Mouse (Mus musculus) CH12.LX (cell line): Measurements from ENCODE around the gene Asns. TPM values are rescaled to one million over a fixed set of nuclear protein-coding genes. Genes with fewer than 3 reads are reported as not detected.

Experiments
- DNase-seq: peaks from one replicate; pipeline ENCODE4 v3.0.0-alpha.2; 2013; ENCODE audit errors: extremely low read depth
- H3K27ac ChIP-seq: 2 replicates; pipeline ENCODE4 v1.5.1; 2012; ENCODE audit warnings: low read depth, mild to moderate bottlenecking, control low read depth, moderate library complexity; ENCODE audit not compliant: insufficient read depth
- H3K27me3 ChIP-seq: replicated peaks from 2 replicates; pipeline ENCODE3; 2012; ENCODE audit warnings: inconsistent platforms
- H3K36me3 ChIP-seq, 2 experiments: replicated peaks in 1 of 2; 2 replicates each; pipeline versions ENCODE3 to v1.6.1; 2012; ENCODE audit warnings: inconsistent platforms in 1 of 2, low read length in 1 of 2, mild to moderate bottlenecking in 1 of 2, mixed read lengths in 1 of 2, moderate library complexity in 1 of 2; ENCODE audit not compliant: control insufficient read depth in 1 of 2, insufficient read depth in 1 of 2
- H3K4me1 ChIP-seq, 2 experiments: 2 replicates each; pipeline ENCODE4 v1.6.1; 2012; ENCODE audit warnings: inconsistent platforms in 1 of 2, moderate library complexity in 1 of 2; ENCODE audit not compliant: insufficient read depth in 2 of 2, control insufficient read depth in 1 of 2
- H3K4me2 ChIP-seq: 2 replicates; pipeline ENCODE4 v1.6.1; 2012; ENCODE audit warnings: low read depth, mild to moderate bottlenecking, control low read depth; ENCODE audit not compliant: poor library complexity, insufficient read depth, severe bottlenecking
- H3K4me3 ChIP-seq, 3 experiments: fragments of 150-350 bp in 1 of 3; sonication (generic) in 1 of 3; replicated peaks in 1 of 3; 2 replicates each; pipeline versions ENCODE3 to v1.5.1; 2011 to 2012; ENCODE audit warnings: low read depth in 2 of 3, low read length in 2 of 3, mild to moderate bottlenecking in 2 of 3, moderate library complexity in 2 of 3, control low read depth in 1 of 3, improper control_type of control experiment in 1 of 3, inconsistent platforms in 1 of 3, mixed read lengths in 1 of 3; ENCODE audit not compliant: poor library complexity in 1 of 3
- H3K79me2 ChIP-seq: replicated peaks from 2 replicates; pipeline ENCODE4 v1.6.1; 2012; ENCODE audit warnings: mild to moderate bottlenecking, moderate library complexity; ENCODE audit not compliant: control insufficient read depth, poor library complexity, insufficient read depth, severe bottlenecking; ENCODE audit errors: extremely low read depth
- H3K9ac ChIP-seq: 2 replicates; pipeline ENCODE4 v1.6.1; 2012; ENCODE audit warnings: low read depth, mild to moderate bottlenecking, control low read depth, moderate library complexity; ENCODE audit not compliant: insufficient read depth
- H3K9me3 ChIP-seq: replicated peaks from 2 replicates; pipeline ENCODE3; 2012; ENCODE audit warnings: low read length, inconsistent platforms, mixed read lengths
- BHLHE40 ChIP-seq: IDR thresholded peaks from 2 replicates; pipeline ENCODE4 v1.6.1; 2011; ENCODE audit warnings: mild to moderate bottlenecking, low read depth, low read length, improper control_type of control experiment
- CHD2 ChIP-seq: IDR thresholded peaks from 2 replicates; pipeline ENCODE4 v1.6.1; 2011; ENCODE audit warnings: low read length, improper control_type of control experiment
- CTCF ChIP-seq, 2 experiments: IDR thresholded peaks in 1 of 2; conservative IDR thresholded peaks in 1 of 2; 2 replicates each; pipeline ENCODE4 v1.5.1; 2011 to 2012; ENCODE audit warnings: low read depth in 2 of 2, low read length in 2 of 2, improper control_type of control experiment in 1 of 2, inconsistent platforms in 1 of 2, mild to moderate bottlenecking in 1 of 2, moderate library complexity in 1 of 2
- E2F4 ChIP-seq: IDR thresholded peaks from 2 replicates; pipeline ENCODE4 v1.6.1; 2011; ENCODE audit warnings: low read depth, low read length, improper control_type of control experiment; ENCODE audit not compliant: insufficient replicate concordance
- EP300 ChIP-seq: IDR thresholded peaks from 2 replicates; pipeline ENCODE4 v1.6.1; 2011; ENCODE audit warnings: low read length, improper control_type of control experiment
- ETS1 ChIP-seq: conservative IDR thresholded peaks from 2 replicates; pipeline ENCODE4 v1.6.1; 2012; ENCODE audit warnings: low read depth, mild to moderate bottlenecking, inconsistent platforms, low read length, improper control_type of control experiment, moderate library complexity
- GABPA ChIP-seq: IDR thresholded peaks from 2 replicates; pipeline ENCODE4 v1.6.1; 2012; ENCODE audit warnings: low read depth, low read length, improper control_type of control experiment, inconsistent platforms; ENCODE audit not compliant: insufficient replicate concordance
- HCFC1 ChIP-seq: IDR thresholded peaks from 2 replicates; pipeline ENCODE4 v1.6.1; 2012; ENCODE audit warnings: low read depth, mild to moderate bottlenecking, inconsistent platforms, low read length, improper control_type of control experiment
- JUN ChIP-seq: IDR thresholded peaks from 2 replicates; pipeline ENCODE4 v1.6.1; 2011; ENCODE audit warnings: low read depth, mild to moderate bottlenecking, low read length, improper control_type of control experiment, moderate library complexity; ENCODE audit not compliant: insufficient read depth
- JUND ChIP-seq: conservative IDR thresholded peaks from 2 replicates; pipeline ENCODE4 v1.6.1; 2011; ENCODE audit warnings: low read depth, low read length, improper control_type of control experiment
- KAT2A ChIP-seq: IDR thresholded peaks from 2 replicates; pipeline ENCODE4 v1.6.1; 2012; ENCODE audit warnings: low read length, improper control_type of control experiment, inconsistent platforms; ENCODE audit not compliant: insufficient replicate concordance
- MAX ChIP-seq: IDR thresholded peaks from 2 replicates; pipeline ENCODE4 v1.6.1; 2011; ENCODE audit warnings: low read length, improper control_type of control experiment
- MAZ ChIP-seq: IDR thresholded peaks from 2 replicates; pipeline ENCODE4 v1.6.1; 2012; ENCODE audit warnings: low read depth, mild to moderate bottlenecking, inconsistent platforms, low read length, improper control_type of control experiment, moderate library complexity
- MEF2A ChIP-seq: IDR thresholded peaks from 2 replicates; pipeline ENCODE4 v1.6.1; 2014; ENCODE audit warnings: low read depth, mild to moderate bottlenecking, inconsistent platforms, low read length, improper control_type of control experiment, borderline replicate concordance
- MXI1 ChIP-seq: IDR thresholded peaks from 2 replicates; pipeline ENCODE4 v1.6.1; 2011; ENCODE audit warnings: mild to moderate bottlenecking, low read depth, low read length, improper control_type of control experiment
- NELFE ChIP-seq: IDR thresholded peaks from 2 replicates; pipeline ENCODE4 v1.6.1; 2011; ENCODE audit warnings: low read depth, low read length, improper control_type of control experiment
- POLR2AphosphoS2 ChIP-seq: IDR thresholded peaks from 2 replicates; pipeline ENCODE4 v1.6.1; 2011; ENCODE audit warnings: low read depth, low read length, improper control_type of control experiment
- RAD21 ChIP-seq: IDR thresholded peaks from 2 replicates; pipeline ENCODE4 v1.6.1; 2011; ENCODE audit warnings: low read depth, mild to moderate bottlenecking, low read length, improper control_type of control experiment, moderate library complexity
- SIN3A ChIP-seq: IDR thresholded peaks from 2 replicates; pipeline ENCODE4 v1.6.1; 2012; ENCODE audit warnings: low read length, improper control_type of control experiment, inconsistent platforms
- TCF12 ChIP-seq: IDR thresholded peaks from 2 replicates; pipeline ENCODE4 v1.6.1; 2014; ENCODE audit warnings: low read depth, mild to moderate bottlenecking, inconsistent platforms, low read length, improper control_type of control experiment
- UBTF ChIP-seq: IDR thresholded peaks from 2 replicates; pipeline ENCODE4 v1.6.1; 2012; ENCODE audit warnings: low read depth, mild to moderate bottlenecking, inconsistent platforms, low read length, improper control_type of control experiment, moderate library complexity
- USF1 ChIP-seq: IDR thresholded peaks from 2 replicates; pipeline ENCODE4 v1.6.1; 2014; ENCODE audit warnings: low read depth, mild to moderate bottlenecking, inconsistent platforms, low read length, improper control_type of control experiment
- ZC3H11A ChIP-seq: IDR thresholded peaks from 2 replicates; pipeline ENCODE4 v1.6.1; 2012; ENCODE audit warnings: low read depth, mild to moderate bottlenecking, inconsistent platforms, low read length, improper control_type of control experiment
- ZKSCAN1 ChIP-seq: IDR thresholded peaks from 2 replicates; pipeline ENCODE4 v1.6.1; 2012; ENCODE audit warnings: low read depth, inconsistent platforms, low read length, improper control_type of control experiment, borderline replicate concordance
- ZMIZ1 ChIP-seq: IDR thresholded peaks from 2 replicates; pipeline ENCODE4 v1.6.1; 2012; ENCODE audit warnings: low read depth, mild to moderate bottlenecking, inconsistent platforms, low read length, improper control_type of control experiment
- ZNF384 ChIP-seq: IDR thresholded peaks from 2 replicates; pipeline ENCODE4 v1.6.1; 2012; ENCODE audit warnings: low read depth, low read length, improper control_type of control experiment, inconsistent platforms
- dilution Hi-C: fragments of 300-500 bp; cut with MboI; formaldehyde crosslinking; loops from 2 replicates; pipeline ENCODE4 v1.14.3; 2020; ENCODE audit warnings: low sequenced_read_pairs; ENCODE audit not compliant: extremely low pct_unique_long_range_greater_than_20kb, extremely low pct_ligation_motif_present
- in situ Hi-C: fragments of 300-500 bp; cut with MboI; formaldehyde crosslinking; loops from 3 replicates; pipeline ENCODE4 v1.14.3; 2019; ENCODE audit warnings: low sequenced_read_pairs, low pct_ligation_motif_present, low pct_unique_long_range_greater_than_20kb, mixed read lengths
- polyA plus RNA-seq: library from polyadenylated mRNA; unstranded; fragments of >175 nt; gene quantifications from 2 replicates; pipeline ENCODE4 v1.2.1, GENCODE M21; 2012; ENCODE audit warnings: low read depth; ENCODE audit not compliant: insufficient read length
- total RNA-seq, 2 experiments: library from RNA; depleted of rRNA; stranded (reverse); fragments of 300-350 nt in 1 of 2; fragments of >200 nt in 1 of 2; gene quantifications; 2 replicates each; pipeline ENCODE4 v1.2.3; 2012 to 2014

Gene Asns
- total and polyA plus RNA-seq, 3 experiments = not detected

- H3K27ac ChIP-seq = no peak overlapping the region
- H3K9ac ChIP-seq = no peak overlapping the region
- in situ Hi-C loops (no loop called here), dilution Hi-C loops (no loop called here)
- DNase-seq = no peak
- no peaks in the 10 kb centered on the region for H3K27me3 ChIP-seq
- no peaks in the 10 kb centered on the region for H3K9me3 ChIP-seq
- H3K4me3 ChIP-seq = no peak overlapping the region
- no peaks in the 10 kb centered on the region for H3K4me1 ChIP-seq
- no peaks in the 10 kb centered on the region for H3K36me3 ChIP-seq
- H3K79me2 ChIP-seq = no peaks in the 10 kb centered on the region
- no peak overlapping the region for H3K4me2 ChIP-seq
- no peak for TF ChIP-seq EP300
- TF ChIP-seq JUND = no peak
- no peak for TF ChIP-seq HCFC1
- no peak for TF ChIP-seq KAT2A
- no peak for TF ChIP-seq ZMIZ1
- TF ChIP-seq RAD21 = no peak
- no peak for TF ChIP-seq MAX
- TF ChIP-seq NELFE = no peak
- TF ChIP-seq TCF12 = no peak
- TF ChIP-seq POLR2AphosphoS2 = no peak
- TF ChIP-seq SIN3A = no peak
- no peak for TF ChIP-seq CTCF (conservative IDR thresholded peaks at IDR 0.05 in 1 of 2, IDR thresholded peaks at IDR 0.05 in 1 of 2; ENCODE audit: low read depth in 2 of 2, low read length in 2 of 2)
- no peak for TF ChIP-seq USF1
These were observed 35.2 kb upstream of the Asns start for GRCm38 (mm10) chr6:7728241-7728640.

DNA sequence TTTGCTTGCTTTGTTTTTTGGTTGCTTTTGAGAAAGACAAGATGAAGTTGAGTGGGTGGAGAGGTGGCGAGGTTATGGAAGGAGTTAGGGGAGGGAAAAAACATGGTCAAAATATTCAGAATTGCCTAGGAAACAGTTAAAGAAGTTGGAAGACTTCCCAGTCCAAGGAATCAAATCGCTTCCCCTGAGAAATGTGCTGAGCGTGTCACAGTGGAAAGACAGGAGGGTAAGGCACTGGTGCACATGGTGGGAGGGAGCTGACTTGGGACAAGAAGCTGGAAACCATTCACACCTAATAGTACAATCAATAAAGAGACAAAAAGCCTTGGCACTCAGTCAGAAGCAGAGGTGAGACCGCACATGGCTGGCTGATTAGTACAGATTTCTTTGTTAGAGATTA is 23.2 kb upstream of the Asns start:
- Histone ChIP-seq H3K36me3 (no peaks in the 10 kb centered on the region), H3K27ac (no peak overlapping the region)
- no peak for DNase-seq
- in situ Hi-C loops = no loop called here
- no peak for TF ChIP-seq JUN
- TF ChIP-seq KAT2A = no peak
- no peak for TF ChIP-seq E2F4
- TF ChIP-seq EP300 = no peak
- TF ChIP-seq MEF2A = no peak
- no peak for TF ChIP-seq MXI1
- no peak for TF ChIP-seq UBTF
- no peak for TF ChIP-seq ZKSCAN1
- no peak for TF ChIP-seq ZC3H11A
- no peak for TF ChIP-seq NELFE
- TF ChIP-seq USF1 = no peak
- TF ChIP-seq MAZ = no peak
- TF ChIP-seq ZMIZ1 = no peak
- TF ChIP-seq TCF12 = no peak
- TF ChIP-seq ETS1 = no peak
- no peak for TF ChIP-seq GABPA
- no peak for TF ChIP-seq BHLHE40
- TF ChIP-seq CHD2 = no peak
- TF ChIP-seq ZNF384 = no peak
- TF ChIP-seq, all 38 proteins: peak for 0
- Histone ChIP-seq H3K9ac (no peak overlapping the region), H3K27me3 (no peaks in the 10 kb centered on the region), H3K9me3 (no peaks in the 10 kb centered on the region), H3K4me2 (no peak overlapping the region), H3K4me1 (0 out of 4 replicates have a peak, but pooled peaks cover 0 to 5% of the 10 kb centered on the region in 2 experiments), H3K79me2 (no peaks in the 10 kb centered on the region), H3K4me3 (no peak overlapping the region)
- dilution Hi-C loops = no loop called here
